Mouse (Mus musculus) brain, embryonic 18.5 days (tissue): ENCODE results near the gene Grm2.

Source experiments
- DNase-seq: peaks from one replicate; pipeline ENCODE4 v3.0.0-alpha.2; 2012; ENCODE audit warnings: low read depth, low spot score

The Grm2 gene

DNA sequence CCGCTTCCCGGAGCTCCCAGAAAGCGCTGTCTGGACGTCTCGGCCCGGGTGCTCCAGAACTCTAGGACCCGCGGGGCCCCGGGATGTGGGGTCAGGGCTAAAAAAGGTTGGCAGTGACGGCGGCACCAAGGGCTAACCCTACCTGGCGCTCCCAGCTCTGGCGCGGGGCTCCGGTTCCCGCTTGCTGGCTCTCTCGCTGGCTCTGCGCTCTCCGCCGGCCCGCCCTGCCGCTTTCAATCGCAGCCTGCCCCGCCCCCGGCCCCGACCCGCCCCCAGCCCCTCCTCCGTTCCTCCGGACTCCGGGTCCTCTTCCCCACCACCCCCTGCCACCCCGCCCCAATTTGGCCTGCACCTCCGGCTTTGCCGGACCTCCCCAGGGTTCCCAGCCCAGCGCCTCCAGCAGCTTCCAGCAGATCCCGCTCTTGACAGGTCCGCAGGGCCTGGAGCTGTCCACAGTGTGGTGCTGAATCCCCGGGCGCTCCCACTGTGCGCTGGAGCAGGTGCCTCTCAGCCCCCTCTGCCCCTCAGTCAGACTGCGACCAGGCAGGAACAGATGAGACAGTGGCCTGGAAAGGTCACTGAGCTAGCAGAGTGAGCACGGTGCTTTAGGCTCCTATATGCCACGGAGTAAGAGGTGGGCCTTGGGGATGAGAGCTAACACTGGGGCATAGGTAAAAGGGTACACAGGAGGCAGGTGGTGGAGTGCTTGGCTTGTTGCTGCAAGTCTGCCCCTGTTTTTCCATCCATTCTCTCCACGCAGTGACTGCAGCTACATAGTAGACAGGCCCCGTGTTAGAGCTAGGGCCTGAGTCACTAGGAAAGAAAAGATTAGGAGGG, at the start of gene Grm2:
TSS of gene Grm2 (minus strand) at position 199 of the 837 bp plus-strand sequence.
- no peak for DNase-seq

DNA sequence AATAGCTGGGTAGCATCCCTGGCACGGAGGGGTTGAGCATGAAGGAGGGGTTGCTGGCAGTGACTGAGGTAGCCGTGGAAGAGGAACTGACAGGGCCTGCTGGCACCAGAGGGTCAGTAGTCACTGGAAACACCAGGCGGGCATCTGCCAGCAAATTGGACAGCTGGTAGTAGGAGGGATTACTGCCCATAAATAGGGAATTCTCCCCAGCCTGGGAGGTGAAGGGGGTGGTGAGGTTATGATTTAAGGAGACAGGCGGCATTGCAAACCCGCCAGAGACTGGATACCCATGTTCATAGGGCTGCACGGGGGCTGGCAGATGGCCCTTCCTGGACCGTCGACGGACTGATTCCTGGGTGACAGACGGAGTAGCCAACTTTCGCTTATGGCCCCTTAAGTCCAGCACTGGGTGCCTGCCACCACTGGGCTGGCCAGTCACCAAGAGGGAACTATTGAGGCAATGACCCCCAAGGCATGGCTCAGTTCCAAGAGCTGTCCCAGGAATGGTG, 37.1 kb upstream of the Grm2 start:
- no peak for DNase-seq

DNA sequence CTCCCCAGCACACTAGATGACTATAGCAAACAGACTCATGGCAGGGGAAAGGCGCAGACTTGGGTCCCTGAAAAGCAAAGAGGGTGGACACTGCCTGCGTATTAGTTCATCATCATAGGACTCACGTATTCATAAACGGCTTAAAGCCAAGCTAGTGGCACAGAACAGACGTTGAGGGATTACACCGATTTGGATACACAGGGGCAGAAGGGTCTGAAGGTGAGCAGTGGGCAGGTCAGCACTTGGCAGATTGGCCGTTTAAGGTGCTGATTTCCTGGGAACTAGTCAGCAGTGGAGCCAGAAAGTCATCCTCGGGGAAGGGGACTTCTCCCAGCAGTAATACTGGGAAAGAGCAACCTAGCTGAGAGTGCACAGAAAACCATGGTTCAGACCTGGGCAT, 33.0 kb upstream of the Grm2 start:
- DNase-seq = no peak

DNA sequence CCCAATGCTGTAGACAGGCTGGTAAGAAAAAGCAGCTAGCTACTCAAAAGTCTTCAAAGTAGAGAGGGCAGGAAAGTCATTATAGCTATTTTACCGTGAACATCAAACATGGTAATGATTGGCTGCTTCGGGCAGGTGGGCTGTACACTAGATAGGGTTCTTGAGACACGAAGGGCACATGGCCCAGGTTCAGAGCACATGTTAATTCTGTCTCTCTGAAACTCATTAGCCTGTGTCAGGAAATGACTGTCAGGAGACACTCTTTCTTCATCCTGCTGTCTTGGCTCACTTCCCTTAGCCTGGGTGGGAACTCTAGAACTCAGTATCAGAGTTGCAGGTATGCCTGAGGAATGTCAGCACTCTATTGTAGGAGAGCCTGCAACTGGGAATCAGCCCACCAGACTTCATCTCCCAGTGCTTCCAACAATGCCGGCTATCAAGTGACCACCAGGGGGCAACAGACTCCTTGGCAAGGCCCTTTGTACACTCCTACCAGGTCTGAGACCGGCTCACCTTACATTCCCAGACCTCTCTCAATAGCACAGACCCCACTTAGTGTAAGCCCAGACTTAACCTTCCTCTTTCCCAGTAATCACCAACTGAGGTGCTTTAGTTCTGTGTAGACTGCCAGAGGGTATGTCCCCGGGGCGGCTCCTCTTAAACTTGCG, 31.2 kb upstream of the Grm2 start:
- DNase-seq = no peak

DNA sequence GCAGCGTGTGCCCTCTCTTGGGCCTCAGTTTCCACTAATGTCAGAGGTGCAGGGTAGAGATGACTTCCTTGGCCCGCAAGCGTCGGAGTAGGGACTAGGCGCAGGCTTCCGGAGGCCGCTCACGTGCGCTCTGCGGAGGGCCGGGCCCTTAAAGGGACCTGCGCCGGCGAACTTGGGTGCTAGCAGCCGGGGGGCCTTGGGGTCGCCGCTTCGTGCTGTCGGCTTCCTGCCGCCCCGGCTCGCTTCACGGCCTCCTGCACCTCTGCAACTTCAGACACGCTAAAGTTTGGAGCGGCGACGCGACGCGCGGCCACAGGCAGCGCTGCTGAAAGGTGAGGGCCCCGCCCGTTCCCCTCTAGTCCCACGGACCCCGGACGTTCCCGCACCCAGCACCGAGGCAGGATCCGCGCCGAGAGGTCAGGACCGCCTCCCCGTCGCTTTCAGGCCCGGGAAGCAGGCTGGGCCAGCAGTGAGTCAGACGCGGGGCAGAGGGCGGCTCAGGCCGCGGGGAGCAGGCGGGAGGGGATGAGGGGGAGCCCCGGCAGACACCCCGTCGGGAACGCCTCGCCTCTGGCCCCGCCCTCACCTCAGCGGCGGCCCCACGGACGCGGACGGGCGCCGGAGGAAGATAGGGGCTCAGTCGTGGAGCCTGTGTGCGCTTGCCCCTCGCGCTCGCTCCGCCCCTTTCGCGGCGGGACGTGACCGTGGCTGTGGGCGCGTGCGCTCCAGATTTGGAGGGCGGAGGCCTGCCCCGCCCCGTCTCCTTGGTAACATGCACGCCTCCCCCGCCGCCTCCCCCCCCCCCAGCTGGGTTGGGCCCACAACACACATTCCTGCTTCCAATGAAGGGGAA, 29.6 kb upstream of the Grm2 start, which contains the start of gene Tex264:
TSS of gene Tex264 (minus strand) at position 679 of the 853 bp plus-strand sequence.
- peak; percentile 72 for DNase-seq

DNA sequence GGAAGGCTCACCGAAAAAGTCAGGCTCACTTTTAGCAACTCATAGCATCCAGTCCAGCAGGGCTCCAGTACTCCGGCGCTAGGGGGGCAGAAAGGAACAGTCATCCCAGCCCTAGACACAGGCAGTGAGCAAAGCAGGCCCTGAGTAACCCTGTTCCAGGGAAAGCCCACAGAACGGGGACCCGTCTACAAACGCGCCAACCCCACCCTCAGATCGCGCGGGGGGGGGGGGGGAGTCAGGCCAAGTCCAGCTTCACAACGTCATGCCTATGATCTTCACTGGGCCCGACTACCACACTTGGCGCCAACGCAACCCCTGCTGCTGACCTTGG, 29.0 kb upstream of the Grm2 start:
- no peak for DNase-seq

DNA sequence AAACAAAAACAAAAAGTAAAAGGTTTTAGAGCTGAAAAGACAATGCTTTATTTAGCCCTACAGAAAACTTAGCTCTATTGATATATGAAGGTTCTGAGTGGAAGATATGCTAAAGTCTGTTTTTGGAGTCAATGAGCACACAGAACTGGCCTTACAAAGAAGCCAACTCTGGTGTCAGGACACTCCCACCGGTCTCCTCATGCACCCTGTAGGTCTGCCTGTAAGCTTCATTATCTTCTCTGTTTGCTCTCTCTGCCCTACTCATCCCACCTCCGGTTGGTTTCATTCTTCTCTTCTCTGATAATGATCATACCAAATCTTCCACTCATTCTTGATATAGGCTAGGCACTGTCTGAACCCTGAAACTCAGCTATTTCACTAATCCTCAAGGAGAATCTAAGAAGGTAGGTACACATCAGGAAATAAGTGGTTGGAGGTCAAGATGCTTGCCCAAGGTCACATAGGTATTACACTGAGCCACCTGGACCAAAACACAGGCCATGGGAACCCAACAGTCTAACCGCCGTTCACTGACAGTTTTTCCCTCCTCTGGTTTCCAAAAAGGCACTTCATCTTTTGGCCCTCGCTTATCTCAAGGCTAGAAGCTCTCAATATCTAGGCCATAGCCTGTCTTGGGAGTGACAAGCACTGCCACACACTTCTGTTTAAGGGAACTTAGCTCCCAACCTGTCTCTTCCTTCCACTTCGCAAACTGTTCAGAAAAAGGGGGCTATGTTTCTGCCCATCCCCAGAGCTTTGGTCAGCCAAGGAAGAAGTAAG, 28.4 kb upstream of the Grm2 start:
- no peak for DNase-seq

DNA sequence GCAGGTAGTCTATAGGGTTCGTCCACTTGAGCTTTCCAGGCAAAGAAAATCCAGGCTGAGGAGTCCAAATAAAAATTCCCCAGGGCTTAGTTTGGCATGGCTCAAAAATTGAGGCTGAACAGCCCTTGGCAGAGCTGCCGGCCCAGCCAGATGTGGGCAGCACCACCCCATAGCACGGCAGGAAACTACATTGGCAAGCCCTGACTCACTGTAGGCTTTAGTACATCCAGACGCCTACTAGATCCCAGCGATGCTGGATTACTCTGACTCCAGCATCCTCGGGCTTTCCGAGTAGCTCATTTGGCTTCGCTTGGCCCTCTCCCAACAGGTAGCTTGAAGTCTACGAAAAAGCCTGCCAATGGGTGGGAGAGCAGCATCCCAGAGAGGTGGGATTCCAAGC, 25.1 kb upstream of the Grm2 start:
- DNase-seq = no peak

DNA sequence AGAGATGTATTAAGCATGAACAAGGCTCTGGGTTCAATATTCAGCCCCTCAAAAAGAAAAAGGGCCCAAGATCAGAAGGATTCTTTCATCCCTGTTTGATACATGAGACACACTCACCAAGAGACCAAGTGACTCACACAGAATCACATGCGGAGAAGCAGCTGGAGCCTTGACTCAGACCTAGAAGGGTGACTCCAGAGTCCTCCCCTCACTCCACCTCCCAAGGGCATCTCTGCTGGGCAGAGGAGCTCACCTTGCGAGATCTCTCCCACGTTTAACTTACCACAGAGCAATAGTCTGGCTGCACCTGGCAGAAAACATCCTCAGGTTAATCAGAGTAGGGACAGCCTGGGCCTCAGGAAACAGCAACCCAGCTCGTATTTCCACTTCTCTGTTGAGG, 22.4 kb upstream of the Grm2 start:
- DNase-seq = no peak

DNA sequence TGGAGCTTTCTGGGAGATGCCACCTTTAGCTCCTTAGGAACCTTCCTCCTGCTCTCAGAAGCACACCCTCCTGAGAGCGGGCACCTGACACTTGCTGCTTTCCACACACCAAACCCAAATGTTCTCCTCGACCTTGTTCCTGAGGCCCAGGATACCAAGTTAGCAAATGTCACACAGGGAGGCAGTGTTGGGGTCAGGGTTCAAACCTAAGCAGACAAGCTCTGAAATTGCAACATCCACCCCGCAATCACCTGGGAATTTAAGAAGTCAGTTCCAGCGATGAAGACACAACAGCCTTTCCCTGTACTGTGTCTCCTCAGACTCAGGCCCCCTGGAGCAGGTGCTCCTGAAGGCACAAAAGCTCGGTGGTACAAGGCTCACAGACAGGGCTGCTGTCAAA, 21.8 kb upstream of the Grm2 start:
- DNase-seq = no peak

DNA sequence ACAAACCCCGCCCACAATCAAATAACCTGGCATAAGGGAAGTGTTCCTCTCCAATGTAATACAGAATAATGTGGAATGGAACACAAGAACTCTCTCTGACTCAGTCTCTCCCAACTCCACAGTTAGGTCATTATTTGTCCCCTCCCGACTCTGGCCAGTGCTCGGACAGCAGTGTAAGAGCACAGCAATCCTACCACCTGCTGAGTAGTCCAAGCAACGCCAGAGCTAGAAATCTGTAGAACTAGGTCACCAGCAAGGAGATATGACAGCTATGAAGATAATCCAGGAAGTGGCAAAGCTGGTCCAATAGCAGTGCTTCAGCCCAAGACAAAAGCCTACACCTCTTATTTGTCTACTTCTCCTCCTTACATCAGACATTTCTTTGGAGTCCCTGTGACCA, 20.7 kb upstream of the Grm2 start:
- DNase-seq = no peak

DNA sequence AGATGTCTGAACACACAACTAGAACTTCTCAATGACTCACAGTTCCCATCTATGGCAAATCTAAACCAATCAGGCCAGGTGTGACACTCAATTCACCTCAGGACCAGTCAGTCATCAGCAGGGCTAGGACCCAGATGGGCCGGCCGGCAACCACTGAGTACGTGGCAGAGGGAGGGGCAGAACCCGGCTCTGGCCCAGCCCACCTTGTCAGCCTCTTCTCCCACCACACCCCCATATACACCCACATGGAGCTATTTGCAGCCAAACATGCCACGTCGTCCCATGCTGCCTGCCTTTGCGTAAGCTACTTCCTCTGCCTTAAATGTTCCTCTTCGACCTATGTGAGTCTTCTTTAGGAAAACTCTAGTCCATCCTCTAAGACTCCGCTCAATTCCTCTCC, 20.1 kb upstream of the Grm2 start:
- no peak for DNase-seq

DNA sequence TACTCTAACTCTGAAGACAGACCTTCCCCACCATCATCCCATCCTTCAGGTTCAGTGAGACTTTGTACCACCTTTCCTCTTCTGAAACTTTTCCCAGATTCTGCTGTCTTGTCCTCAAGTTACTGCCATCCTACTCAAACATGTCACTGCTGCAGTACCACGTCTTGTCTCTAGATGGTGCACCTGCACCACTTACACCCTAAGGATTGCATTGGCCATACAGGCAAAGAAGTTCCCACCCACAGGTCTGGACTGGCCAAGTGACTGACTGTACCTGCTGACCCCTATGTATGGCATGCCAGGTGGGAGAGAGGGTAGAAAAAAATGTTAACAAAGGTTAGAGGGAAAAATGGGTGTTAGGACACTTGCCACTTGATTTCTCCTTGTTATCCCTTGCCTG, 19.6 kb upstream of the Grm2 start:
- no peak for DNase-seq

DNA sequence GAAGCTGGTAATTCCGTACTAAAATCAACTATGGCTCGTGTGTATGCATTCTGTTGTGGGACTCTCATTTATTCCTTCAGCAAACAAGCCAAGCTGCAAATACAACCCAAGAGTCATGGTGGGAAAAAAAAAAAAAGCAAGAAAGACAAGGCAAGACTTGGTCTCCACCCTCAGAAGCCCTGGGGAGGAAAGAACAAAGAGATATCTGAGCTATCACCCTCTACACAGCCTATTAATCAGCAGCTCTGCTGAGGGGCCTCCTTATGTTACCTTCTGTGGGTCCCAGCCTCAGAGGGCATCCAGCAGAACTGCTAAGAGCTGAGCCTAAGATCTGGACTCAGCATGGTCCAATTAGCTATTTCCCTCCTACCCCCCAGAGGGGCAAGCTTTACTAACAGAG, 18.0 kb upstream of the Grm2 start:
- no peak for DNase-seq

DNA sequence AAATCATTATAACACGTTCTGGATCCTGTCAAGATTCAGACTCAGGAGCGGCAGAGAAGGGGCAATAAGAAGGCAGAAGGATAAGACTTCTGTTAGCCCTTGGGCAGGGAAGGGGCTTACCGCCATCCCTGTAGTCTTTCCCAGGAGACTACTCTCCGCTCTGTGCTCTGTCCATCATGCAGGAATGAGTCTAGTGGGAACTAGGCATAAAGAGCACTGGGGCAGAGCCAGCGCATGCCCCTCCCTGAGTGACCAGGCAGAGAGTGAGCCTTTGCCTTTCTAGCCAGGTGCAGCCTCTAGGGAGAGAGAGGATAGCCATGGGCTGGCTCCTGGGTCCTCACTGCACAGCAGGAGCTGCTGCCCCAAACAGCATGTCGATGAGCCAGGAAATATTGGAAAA, 9.0 kb upstream of the Grm2 start:
- DNase-seq = no peak

DNA sequence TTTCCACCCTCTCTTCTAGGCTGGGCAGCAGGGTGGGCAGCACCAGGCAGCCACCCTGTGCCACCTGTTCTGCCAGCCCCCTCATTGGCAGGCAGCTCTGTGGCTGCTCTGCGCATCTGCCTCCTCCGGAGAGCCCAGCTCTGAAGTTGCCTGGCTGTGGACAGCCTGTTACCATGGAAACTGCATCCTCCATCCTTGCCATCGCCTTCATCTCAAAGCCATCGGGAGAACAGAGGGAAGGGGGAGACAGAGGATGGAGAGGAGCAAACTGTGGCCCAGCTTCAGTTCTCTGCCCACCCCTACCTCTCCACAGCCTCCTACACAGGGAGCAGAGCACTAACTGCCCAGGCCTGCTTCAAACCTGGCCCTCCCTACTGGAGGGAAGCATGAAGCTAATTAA, 8.6 kb upstream of the Grm2 start:
- DNase-seq = peak; percentile 74

DNA sequence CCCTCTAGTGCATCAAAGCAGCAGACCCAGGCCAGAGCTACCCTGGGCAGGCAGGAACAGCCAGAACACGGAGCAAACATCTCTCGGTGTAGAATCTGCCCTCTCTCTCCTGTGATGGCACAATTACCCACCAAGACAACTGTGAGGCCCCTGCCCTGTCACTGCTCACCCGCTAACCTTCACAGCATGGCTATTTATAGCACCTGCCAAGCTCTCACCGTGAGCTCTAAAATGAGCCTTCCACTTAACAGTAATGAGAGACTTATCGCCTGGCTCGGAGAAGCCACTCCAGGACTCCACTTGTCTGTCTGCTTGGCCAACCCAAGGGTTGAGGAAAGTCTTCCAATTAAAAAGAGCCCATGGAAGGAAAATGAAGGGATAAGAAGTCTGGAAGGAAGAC, 7.3 kb upstream of the Grm2 start:
- no peak for DNase-seq

DNA sequence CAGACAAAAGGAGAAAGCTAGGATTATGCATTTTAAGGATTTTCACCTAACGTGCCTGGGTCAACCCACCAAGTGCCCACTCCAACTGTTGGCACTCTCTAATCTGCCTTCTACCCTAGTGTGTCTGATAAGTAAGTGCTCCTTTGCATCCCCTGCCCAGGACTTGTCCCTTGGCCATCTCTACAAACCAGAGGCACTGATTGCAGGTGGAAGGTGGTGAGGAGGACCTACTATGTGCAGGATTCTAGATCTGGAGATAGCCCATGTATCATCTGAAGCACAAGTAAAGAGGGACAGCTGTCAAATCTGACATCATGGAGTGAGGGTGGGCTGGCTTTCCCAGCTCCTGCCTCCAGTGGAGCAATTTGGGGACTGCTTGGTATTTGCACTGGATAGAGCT, 4.1 kb upstream of the Grm2 start:
- DNase-seq = no peak

DNA sequence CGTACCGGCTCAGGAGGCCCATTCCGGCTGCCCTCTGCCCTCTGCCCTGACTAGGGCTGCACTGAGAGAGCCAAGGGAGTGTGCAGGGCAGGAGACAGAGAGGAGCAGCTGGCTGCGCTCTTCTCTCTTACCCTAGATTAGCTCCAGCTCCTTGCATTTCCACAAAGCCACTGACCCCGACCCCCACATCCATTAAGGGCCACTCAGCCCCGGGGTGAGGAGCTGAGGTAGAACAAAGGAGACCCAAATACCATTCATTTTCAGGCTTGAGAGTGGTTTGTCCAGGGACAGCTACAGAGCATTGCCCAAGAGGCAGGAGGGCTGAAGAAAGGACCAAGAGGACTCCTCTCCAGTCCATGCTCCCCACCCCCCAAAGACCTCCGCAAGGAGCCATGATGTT, 3.6 kb upstream of the Grm2 start:
- DNase-seq = no peak

DNA sequence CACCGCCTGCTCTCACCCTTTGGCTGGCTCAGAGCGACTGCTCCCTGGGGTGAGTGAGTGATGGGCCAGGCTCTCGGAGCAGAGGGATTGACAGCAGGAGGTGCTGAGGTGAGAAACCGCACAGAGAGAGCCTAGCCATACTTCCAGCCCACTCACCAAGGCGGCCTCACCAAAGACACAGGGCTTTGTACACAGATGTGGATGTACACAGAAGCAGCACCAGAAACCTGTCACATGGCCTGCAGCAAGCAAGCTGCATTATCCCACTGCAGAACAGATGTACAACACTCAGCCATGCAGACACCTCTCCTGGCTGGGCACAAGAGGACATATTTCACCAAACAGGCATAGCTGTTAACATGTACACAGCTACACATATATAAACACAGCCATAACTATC, 1.7 kb upstream of the Grm2 start:
- DNase-seq = no peak

DNA sequence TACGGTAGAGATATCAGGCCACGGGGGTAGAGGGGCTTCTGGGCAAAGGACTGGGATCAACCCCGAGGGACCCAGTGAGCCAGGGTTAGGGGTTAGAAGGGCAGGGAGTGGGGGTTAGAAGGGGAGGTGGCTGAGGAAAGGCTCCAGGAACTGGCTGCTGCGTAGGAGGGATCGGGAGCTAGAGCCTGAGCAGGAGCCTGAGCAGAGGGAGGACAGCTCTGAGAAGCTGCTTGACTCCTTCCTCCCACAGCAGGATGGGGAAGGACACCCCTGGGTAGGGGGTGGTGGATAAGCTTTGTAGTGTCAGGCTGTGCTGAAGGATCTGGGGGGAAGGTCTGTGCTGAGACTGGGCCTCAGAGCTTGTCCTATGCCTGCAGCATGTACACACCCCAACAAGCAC, 938 bp upstream of the Grm2 start:
- DNase-seq = no peak

DNA sequence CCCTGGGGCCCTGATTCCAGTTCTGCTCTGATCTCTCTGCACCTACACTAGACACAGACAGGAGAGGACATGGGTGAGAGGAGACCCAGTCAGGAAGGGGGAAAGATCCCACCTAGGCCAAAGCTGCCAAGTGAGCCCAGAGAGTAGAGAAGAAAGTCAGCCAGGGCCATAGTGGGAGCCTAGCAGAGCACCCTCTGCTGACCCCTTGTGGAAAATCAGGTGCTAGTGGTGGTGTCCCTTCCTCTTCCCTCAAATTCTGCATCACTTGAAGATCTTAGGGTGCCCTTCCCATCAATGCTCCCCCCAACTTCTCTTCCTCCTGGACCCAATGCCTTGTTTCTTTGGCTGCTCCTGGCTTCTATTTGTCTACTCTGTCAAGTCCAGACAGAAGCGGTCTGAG, 3.2 kb downstream of the Grm2 start:
- DNase-seq = no peak
